Mouse (Mus musculus) CH12.LX (cell line): ENCODE results near the gene Dclk2. TPM values are rescaled to one million over a fixed set of nuclear protein-coding genes. Genes with fewer than 3 reads are reported as not detected.

Experiments used
- DNase-seq: peaks from one replicate; pipeline ENCODE4 v3.0.0-alpha.2; 2013; ENCODE audit errors: extremely low read depth
- H3K27ac ChIP-seq: 2 replicates; pipeline ENCODE4 v1.5.1; 2012; ENCODE audit warnings: low read depth, mild to moderate bottlenecking, control low read depth, moderate library complexity; ENCODE audit not compliant: insufficient read depth
- H3K27me3 ChIP-seq: replicated peaks from 2 replicates; pipeline ENCODE3; 2012; ENCODE audit warnings: inconsistent platforms
- H3K36me3 ChIP-seq, 2 experiments: replicated peaks in 1 of 2; 2 replicates each; pipeline versions ENCODE3 to v1.6.1; 2012; ENCODE audit warnings: inconsistent platforms in 1 of 2, low read length in 1 of 2, mild to moderate bottlenecking in 1 of 2, mixed read lengths in 1 of 2, moderate library complexity in 1 of 2; ENCODE audit not compliant: control insufficient read depth in 1 of 2, insufficient read depth in 1 of 2
- H3K4me1 ChIP-seq, 2 experiments: 2 replicates each; pipeline ENCODE4 v1.6.1; 2012; ENCODE audit warnings: inconsistent platforms in 1 of 2, moderate library complexity in 1 of 2; ENCODE audit not compliant: insufficient read depth in 2 of 2, control insufficient read depth in 1 of 2
- H3K4me2 ChIP-seq: 2 replicates; pipeline ENCODE4 v1.6.1; 2012; ENCODE audit warnings: low read depth, mild to moderate bottlenecking, control low read depth; ENCODE audit not compliant: poor library complexity, insufficient read depth, severe bottlenecking
- H3K4me3 ChIP-seq, 3 experiments: fragments of 150-350 bp in 1 of 3; sonication (generic) in 1 of 3; replicated peaks in 1 of 3; 2 replicates each; pipeline versions ENCODE3 to v1.5.1; 2011 to 2012; ENCODE audit warnings: low read depth in 2 of 3, low read length in 2 of 3, mild to moderate bottlenecking in 2 of 3, moderate library complexity in 2 of 3, control low read depth in 1 of 3, improper control_type of control experiment in 1 of 3, inconsistent platforms in 1 of 3, mixed read lengths in 1 of 3; ENCODE audit not compliant: poor library complexity in 1 of 3
- H3K79me2 ChIP-seq: replicated peaks from 2 replicates; pipeline ENCODE4 v1.6.1; 2012; ENCODE audit warnings: mild to moderate bottlenecking, moderate library complexity; ENCODE audit not compliant: control insufficient read depth, poor library complexity, insufficient read depth, severe bottlenecking; ENCODE audit errors: extremely low read depth
- H3K9ac ChIP-seq: 2 replicates; pipeline ENCODE4 v1.6.1; 2012; ENCODE audit warnings: low read depth, mild to moderate bottlenecking, control low read depth, moderate library complexity; ENCODE audit not compliant: insufficient read depth
- H3K9me3 ChIP-seq: replicated peaks from 2 replicates; pipeline ENCODE3; 2012; ENCODE audit warnings: low read length, inconsistent platforms, mixed read lengths
- BHLHE40 ChIP-seq: IDR thresholded peaks from 2 replicates; pipeline ENCODE4 v1.6.1; 2011; ENCODE audit warnings: mild to moderate bottlenecking, low read depth, low read length, improper control_type of control experiment
- CHD1 ChIP-seq: IDR thresholded peaks from 2 replicates; pipeline ENCODE4 v1.6.1; 2012; ENCODE audit warnings: low read depth, low read length, improper control_type of control experiment, inconsistent platforms
- CHD2 ChIP-seq: IDR thresholded peaks from 2 replicates; pipeline ENCODE4 v1.6.1; 2011; ENCODE audit warnings: low read length, improper control_type of control experiment
- CTCF ChIP-seq, 2 experiments: IDR thresholded peaks in 1 of 2; conservative IDR thresholded peaks in 1 of 2; 2 replicates each; pipeline ENCODE4 v1.5.1; 2011 to 2012; ENCODE audit warnings: low read depth in 2 of 2, low read length in 2 of 2, improper control_type of control experiment in 1 of 2, inconsistent platforms in 1 of 2, mild to moderate bottlenecking in 1 of 2, moderate library complexity in 1 of 2
- ELF1 ChIP-seq: IDR thresholded peaks from 2 replicates; pipeline ENCODE4 v1.6.1; 2014; ENCODE audit warnings: low read depth, mild to moderate bottlenecking, inconsistent platforms, low read length, improper control_type of control experiment
- GABPA ChIP-seq: IDR thresholded peaks from 2 replicates; pipeline ENCODE4 v1.6.1; 2012; ENCODE audit warnings: low read depth, low read length, improper control_type of control experiment, inconsistent platforms; ENCODE audit not compliant: insufficient replicate concordance
- HCFC1 ChIP-seq: IDR thresholded peaks from 2 replicates; pipeline ENCODE4 v1.6.1; 2012; ENCODE audit warnings: low read depth, mild to moderate bottlenecking, inconsistent platforms, low read length, improper control_type of control experiment
- JUN ChIP-seq: IDR thresholded peaks from 2 replicates; pipeline ENCODE4 v1.6.1; 2011; ENCODE audit warnings: low read depth, mild to moderate bottlenecking, low read length, improper control_type of control experiment, moderate library complexity; ENCODE audit not compliant: insufficient read depth
- JUND ChIP-seq: conservative IDR thresholded peaks from 2 replicates; pipeline ENCODE4 v1.6.1; 2011; ENCODE audit warnings: low read depth, low read length, improper control_type of control experiment
- KAT2A ChIP-seq: IDR thresholded peaks from 2 replicates; pipeline ENCODE4 v1.6.1; 2012; ENCODE audit warnings: low read length, improper control_type of control experiment, inconsistent platforms; ENCODE audit not compliant: insufficient replicate concordance
- MAX ChIP-seq: IDR thresholded peaks from 2 replicates; pipeline ENCODE4 v1.6.1; 2011; ENCODE audit warnings: low read length, improper control_type of control experiment
- MYC ChIP-seq: IDR thresholded peaks from 2 replicates; pipeline ENCODE4 v1.6.1; 2011; ENCODE audit warnings: low read depth, mild to moderate bottlenecking, improper control_type of control experiment, low read length
- NRF1 ChIP-seq: IDR thresholded peaks from 2 replicates; pipeline ENCODE4 v1.6.1; 2014; ENCODE audit warnings: low read depth, mild to moderate bottlenecking, inconsistent platforms, low read length, improper control_type of control experiment, moderate library complexity
- RCOR1 ChIP-seq: conservative IDR thresholded peaks from 2 replicates; pipeline ENCODE4 v1.6.1; 2012; ENCODE audit warnings: low read depth, mild to moderate bottlenecking, inconsistent platforms, low read length, improper control_type of control experiment
- SIN3A ChIP-seq: IDR thresholded peaks from 2 replicates; pipeline ENCODE4 v1.6.1; 2012; ENCODE audit warnings: low read length, improper control_type of control experiment, inconsistent platforms
- TBP ChIP-seq: conservative IDR thresholded peaks from 2 replicates; pipeline ENCODE4 v1.6.1; 2011; ENCODE audit warnings: low read depth, low read length, improper control_type of control experiment
- TCF12 ChIP-seq: IDR thresholded peaks from 2 replicates; pipeline ENCODE4 v1.6.1; 2014; ENCODE audit warnings: low read depth, mild to moderate bottlenecking, inconsistent platforms, low read length, improper control_type of control experiment
- UBTF ChIP-seq: IDR thresholded peaks from 2 replicates; pipeline ENCODE4 v1.6.1; 2012; ENCODE audit warnings: low read depth, mild to moderate bottlenecking, inconsistent platforms, low read length, improper control_type of control experiment, moderate library complexity
- USF1 ChIP-seq: IDR thresholded peaks from 2 replicates; pipeline ENCODE4 v1.6.1; 2014; ENCODE audit warnings: low read depth, mild to moderate bottlenecking, inconsistent platforms, low read length, improper control_type of control experiment
- ZC3H11A ChIP-seq: IDR thresholded peaks from 2 replicates; pipeline ENCODE4 v1.6.1; 2012; ENCODE audit warnings: low read depth, mild to moderate bottlenecking, inconsistent platforms, low read length, improper control_type of control experiment
- ZMIZ1 ChIP-seq: IDR thresholded peaks from 2 replicates; pipeline ENCODE4 v1.6.1; 2012; ENCODE audit warnings: low read depth, mild to moderate bottlenecking, inconsistent platforms, low read length, improper control_type of control experiment
- ZNF384 ChIP-seq: IDR thresholded peaks from 2 replicates; pipeline ENCODE4 v1.6.1; 2012; ENCODE audit warnings: low read depth, low read length, improper control_type of control experiment, inconsistent platforms
- dilution Hi-C: fragments of 300-500 bp; cut with MboI; formaldehyde crosslinking; loops from 2 replicates; pipeline ENCODE4 v1.14.3; 2020; ENCODE audit warnings: low sequenced_read_pairs; ENCODE audit not compliant: extremely low pct_unique_long_range_greater_than_20kb, extremely low pct_ligation_motif_present
- in situ Hi-C: fragments of 300-500 bp; cut with MboI; formaldehyde crosslinking; loops from 3 replicates; pipeline ENCODE4 v1.14.3; 2019; ENCODE audit warnings: low sequenced_read_pairs, low pct_ligation_motif_present, low pct_unique_long_range_greater_than_20kb, mixed read lengths
- polyA plus RNA-seq: library from polyadenylated mRNA; unstranded; fragments of >175 nt; gene quantifications from 2 replicates; pipeline ENCODE4 v1.2.1, GENCODE M21; 2012; ENCODE audit warnings: low read depth; ENCODE audit not compliant: insufficient read length
- total RNA-seq, 2 experiments: library from RNA; depleted of rRNA; stranded (reverse); fragments of 300-350 nt in 1 of 2; fragments of >200 nt in 1 of 2; gene quantifications; 2 replicates each; pipeline ENCODE4 v1.2.3; 2012 to 2014

Gene Dclk2
- total and polyA plus RNA-seq, 3 experiments, result 0.93 to 2.0 (median 1.0) TPM

DNA sequence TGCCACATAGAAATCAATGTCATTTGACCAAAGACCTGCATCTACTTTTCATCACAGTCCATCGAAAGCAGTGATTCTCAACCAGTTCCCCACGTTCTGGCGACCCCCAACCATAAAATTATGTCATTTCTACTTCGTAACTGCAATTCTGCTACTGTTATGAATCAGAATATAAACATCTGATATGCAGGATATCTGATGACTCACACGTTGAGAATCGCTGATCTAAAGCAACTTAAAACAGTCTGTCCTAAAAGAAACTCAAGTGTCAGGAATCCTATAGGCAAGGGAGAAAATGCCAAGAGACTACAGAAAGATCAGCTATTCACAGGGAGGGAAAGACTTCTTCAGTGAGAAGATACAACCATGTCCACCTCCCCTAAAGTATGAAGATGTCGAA, 69.5 kb downstream of the Dclk2 start:
- Histone ChIP-seq H3K79me2 (no peaks in the 10 kb centered on the region), H3K9ac (no peak overlapping the region), H3K27ac (no peak overlapping the region), H3K9me3 (no peaks in the 10 kb centered on the region), H3K4me2 (no peak overlapping the region), H3K4me3 (no peak overlapping the region), H3K36me3 (no peaks in the 10 kb centered on the region), H3K27me3 (no peaks in the 10 kb centered on the region), H3K4me1 (no peaks in the 10 kb centered on the region)
- TF ChIP-seq NRF1 (no peak), MAX (no peak), ZC3H11A (no peak), CTCF (conservative IDR thresholded peaks at IDR 0.05 in 1 of 2, IDR thresholded peaks at IDR 0.05 in 1 of 2; ENCODE audit: low read depth in 2 of 2, low read length in 2 of 2) (no peak), JUN (no peak), RCOR1 (no peak), MYC (no peak), JUND (no peak), ZMIZ1 (no peak), TCF12 (no peak), ELF1 (no peak), SIN3A (no peak), GABPA (no peak), CHD1 (no peak), ZNF384 (no peak), TBP (no peak)
- dilution Hi-C loops, result no loop called here
- no peak for DNase-seq
- in situ Hi-C loops, result no loop called here

GRCm38 (mm10) chr3:86850394-86851030, 70.1 kb downstream of the Dclk2 start:
- TF ChIP-seq JUND (no peak), ELF1 (no peak), ZC3H11A (no peak), HCFC1 (no peak), UBTF (no peak), USF1 (no peak), BHLHE40 (no peak), KAT2A (no peak), CHD2 (no peak)
- TF ChIP-seq, all 38 proteins: peak for 0
- in situ Hi-C loops (no loop called here), dilution Hi-C loops (no loop called here)
- H3K9me3 ChIP-seq, result no peaks in the 10 kb centered on the region
- H3K27me3 ChIP-seq, result no peaks in the 10 kb centered on the region
- H3K79me2 ChIP-seq, result no peaks in the 10 kb centered on the region
- DNase-seq, result no peak
- no peak overlapping the region for H3K27ac ChIP-seq
- no peak overlapping the region for H3K4me3 ChIP-seq
- H3K4me2 ChIP-seq, result no peak overlapping the region
- H3K4me1 ChIP-seq, result peaks cover 0 to 6% of the 10 kb centered on the region in 2 experiments; a peak in 2 of 4 replicates
- no peak overlapping the region for H3K9ac ChIP-seq
- H3K36me3 ChIP-seq, result no peaks in the 10 kb centered on the region
